Mouse (Mus musculus) olfactory bulb, adult 2 months (tissue): ENCODE measurements around the gene Galnt2.

Source experiments
- CTCF ChIP-seq: fragments of 200-500 bp; IDR thresholded peaks from 2 replicates; pipeline ENCODE4 v1.5.1; 2012; ENCODE audit warnings: low read depth, mild to moderate bottlenecking, low read length, moderate library complexity; ENCODE audit not compliant: insufficient read depth
- POLR2A ChIP-seq: fragments of 200-500 bp; IDR thresholded peaks from 2 replicates; pipeline ENCODE4 v1.6.1; 2012; ENCODE audit warnings: mild to moderate bottlenecking, low read depth, low read length, moderate library complexity; ENCODE audit not compliant: insufficient read depth

GRCm38 (mm10) chr8:124192976-124193375, 38.2 kb upstream of the Galnt2 start:
- TF ChIP-seq CTCF (no peak), POLR2A (no peak)
